Mouse (Mus musculus): Measurements from ENCODE around the gene Sertad1.

The Sertad1 gene

DNA sequence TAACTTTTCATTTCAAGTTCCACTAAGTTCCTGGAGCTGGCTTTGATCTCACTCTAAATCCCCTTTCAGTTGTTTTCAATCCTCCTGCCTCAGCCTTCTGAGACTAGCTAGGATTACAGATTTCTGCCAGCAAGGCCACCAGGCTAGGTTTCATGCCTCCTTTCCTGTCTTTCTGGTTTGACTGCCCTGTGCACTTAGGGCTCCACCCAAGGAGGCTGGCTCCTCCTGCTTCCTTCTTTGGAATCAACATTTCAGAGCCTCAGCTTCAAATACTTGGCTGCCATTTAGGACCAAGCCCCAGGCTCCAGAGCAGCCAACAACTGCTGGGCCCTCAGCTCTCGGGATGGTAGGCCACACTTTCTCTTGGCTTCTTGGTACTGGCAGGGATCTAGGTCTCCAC, 33.9 kb downstream of the Sertad1 start:
- H3K4me1 ChIP-seq (replicated peaks; ENCODE audit: low read depth, low read length), result peaks cover 76% of the 10 kb centered on the region
- H3K36me3 ChIP-seq (ENCODE audit: insufficient read depth, low read length), result peaks cover 44% of the 10 kb centered on the region
- H3K27me3 ChIP-seq (ENCODE audit: insufficient read depth, low read length), result no peaks in the 10 kb centered on the region
- TF ChIP-seq NANOG (IDR thresholded peaks at IDR 0.05; ENCODE audit: borderline replicate concordance, low read length) (no peak), CTCF (conservative IDR thresholded peaks at IDR 0.05; ENCODE audit: low read length) (no peak), POU5F1 (IDR thresholded peaks at IDR 0.05; ENCODE audit: borderline replicate concordance, low read length) (no peak)
- H3K4me3 ChIP-seq (replicated peaks; ENCODE audit: low read length), result peak overlapping the region; percentile 13; the same call in 1 of the 2 replicates
- H3K9me3 ChIP-seq (ENCODE audit: low read length), result no peaks in the 10 kb centered on the region

DNA sequence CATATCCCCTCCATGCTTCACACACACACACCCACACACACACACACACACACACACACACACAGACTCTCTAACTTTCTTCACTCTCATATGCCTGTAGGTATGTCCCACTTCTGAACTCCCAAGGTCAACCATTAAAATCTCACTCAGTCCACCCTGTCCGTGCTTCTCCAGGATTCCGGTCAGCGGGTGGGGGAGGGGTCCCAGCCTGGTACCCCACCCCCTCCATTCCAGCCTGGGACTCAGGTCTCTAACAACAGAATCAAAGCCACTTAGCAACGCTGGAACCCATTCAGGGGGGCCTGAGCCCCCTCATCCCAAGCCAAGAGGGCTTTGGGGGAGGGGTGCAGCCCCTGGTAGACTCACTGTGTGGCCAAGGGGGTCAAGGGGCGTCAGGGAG, 36.3 kb downstream of the Sertad1 start, which contains the start of gene Hipk4:
Gene Hipk4 (plus strand): TSS at position 301 of the 400 bp plus-strand sequence.
- TF ChIP-seq CTCF (conservative IDR thresholded peaks at IDR 0.05; ENCODE audit: low read length), result no peak
- no peak for TF ChIP-seq NANOG (IDR thresholded peaks at IDR 0.05; ENCODE audit: borderline replicate concordance, low read length)
- H3K27me3 ChIP-seq (ENCODE audit: insufficient read depth, low read length), result no peaks in the 10 kb centered on the region

DNA sequence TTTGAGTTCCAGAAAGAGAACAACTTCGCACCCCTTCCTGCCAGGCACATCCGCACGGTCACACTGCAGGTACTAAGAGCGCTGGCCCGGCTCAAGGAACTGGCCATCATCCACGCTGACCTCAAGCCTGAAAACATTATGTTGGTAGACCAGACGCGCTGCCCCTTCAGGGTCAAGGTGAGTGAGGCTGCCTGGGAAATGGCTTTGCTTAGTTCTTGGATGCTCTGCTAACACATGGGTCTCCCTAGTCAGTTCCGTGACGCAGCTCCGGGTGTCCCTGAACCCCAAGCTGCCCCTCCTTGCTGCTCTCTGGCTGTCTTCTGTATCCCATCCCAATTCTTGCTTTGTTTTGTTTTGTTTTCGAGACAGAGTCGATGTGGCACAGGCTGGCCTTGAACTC, 37.1 kb downstream of the Sertad1 start:
- Histone ChIP-seq H3K4me3 (replicated peaks; ENCODE audit: low read length) (no peak overlapping the region), H3K36me3 (ENCODE audit: insufficient read depth, low read length) (peaks cover 12% of the 10 kb centered on the region), H3K4me1 (replicated peaks; ENCODE audit: low read depth, low read length) (peaks cover 76% of the 10 kb centered on the region), H3K9me3 (ENCODE audit: low read length) (no peaks in the 10 kb centered on the region), H3K27me3 (ENCODE audit: insufficient read depth, low read length) (no peaks in the 10 kb centered on the region)
- no peak for TF ChIP-seq POU5F1 (IDR thresholded peaks at IDR 0.05; ENCODE audit: borderline replicate concordance, low read length)
- no peak for TF ChIP-seq CTCF (conservative IDR thresholded peaks at IDR 0.05; ENCODE audit: low read length)
- TF ChIP-seq NANOG (IDR thresholded peaks at IDR 0.05; ENCODE audit: borderline replicate concordance, low read length), result no peak

More for the DNA sequence above, 36.3 kb downstream of the Sertad1 start, which contains the start of gene Hipk4:
- Histone ChIP-seq H3K4me3 (replicated peaks; ENCODE audit: low read length) (no peak within 1 kb of the TSS), H3K9me3 (ENCODE audit: low read length) (no peaks in the 10 kb centered on the region), H3K4me1 (replicated peaks; ENCODE audit: low read depth, low read length) (peaks cover 74% of the 10 kb centered on the region), H3K36me3 (ENCODE audit: insufficient read depth, low read length) (peaks cover 20% of the 10 kb centered on the region)

DNA sequence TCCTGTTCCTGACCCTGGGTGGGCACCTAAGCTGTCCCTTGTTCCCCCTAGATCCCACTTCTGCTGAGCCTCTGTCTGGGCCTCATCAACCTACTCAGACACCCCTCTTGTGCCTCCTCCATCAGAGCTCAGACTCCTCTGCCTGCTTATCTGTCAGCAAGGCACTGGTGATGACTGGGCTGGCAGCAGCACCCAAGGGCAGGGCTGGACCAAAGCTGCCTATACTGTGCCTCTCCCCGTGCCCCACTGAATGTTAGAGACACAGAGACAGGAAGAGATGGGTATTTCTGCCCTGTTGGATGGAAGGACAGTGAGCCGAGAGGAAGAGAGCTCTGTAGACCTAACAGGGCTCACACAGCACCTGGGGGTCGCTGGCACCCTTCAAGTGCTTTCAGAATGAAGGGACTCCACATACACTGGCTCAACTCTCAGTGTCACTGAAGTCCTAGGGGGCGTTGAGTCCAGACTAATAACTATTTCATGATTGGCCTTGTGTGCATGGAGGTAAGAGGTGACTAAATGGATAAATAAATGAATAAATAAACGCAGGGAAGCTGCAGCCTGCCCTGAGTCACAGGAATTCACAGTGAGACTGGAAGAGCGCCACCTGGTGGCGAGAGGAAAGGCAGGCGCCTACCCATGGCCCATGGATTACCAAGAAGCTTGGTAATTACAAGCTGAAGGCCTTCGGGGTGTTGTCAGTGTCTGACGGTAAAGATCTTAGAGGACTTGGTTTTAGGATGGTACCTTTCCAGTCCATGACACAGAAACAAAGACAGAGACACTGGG, 39.5 kb downstream of the Sertad1 start:
- peak; percentile 95 for TF ChIP-seq CTCF (conservative IDR thresholded peaks at IDR 0.05; ENCODE audit: low read length)
- no peak for TF ChIP-seq NANOG (IDR thresholded peaks at IDR 0.05; ENCODE audit: borderline replicate concordance, low read length)
- H3K27me3 ChIP-seq (ENCODE audit: insufficient read depth, low read length), result no peaks in the 10 kb centered on the region
- H3K9me3 ChIP-seq (ENCODE audit: low read length), result no peaks in the 10 kb centered on the region
- H3K36me3 ChIP-seq (ENCODE audit: insufficient read depth, low read length), result peaks cover 11% of the 10 kb centered on the region
- peaks cover 72% of the 10 kb centered on the region for H3K4me1 ChIP-seq (replicated peaks; ENCODE audit: low read depth, low read length)
- H3K4me3 ChIP-seq (replicated peaks; ENCODE audit: low read length), result no peak overlapping the region

DNA sequence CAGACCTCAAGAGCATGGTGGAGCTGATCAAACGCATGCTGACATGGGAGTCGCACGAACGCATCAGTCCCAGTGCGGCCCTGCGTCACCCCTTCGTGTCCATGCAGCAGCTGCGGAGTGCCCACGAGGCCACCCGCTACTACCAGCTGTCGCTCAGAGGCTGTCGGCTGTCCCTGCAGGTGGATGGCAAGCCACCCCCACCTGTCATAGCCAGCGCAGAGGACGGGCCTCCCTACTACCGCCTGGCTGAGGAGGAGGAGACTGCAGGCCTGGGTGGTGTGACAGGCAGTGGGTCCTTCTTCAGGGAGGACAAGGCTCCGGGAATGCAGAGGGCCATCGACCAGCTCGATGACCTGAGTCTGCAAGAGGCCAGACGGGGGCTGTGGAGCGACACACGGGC, 42.4 kb downstream of the Sertad1 start:
- TF ChIP-seq POU5F1 (IDR thresholded peaks at IDR 0.05; ENCODE audit: borderline replicate concordance, low read length), result no peak
- TF ChIP-seq NANOG (IDR thresholded peaks at IDR 0.05; ENCODE audit: borderline replicate concordance, low read length), result no peak
- TF ChIP-seq CTCF (conservative IDR thresholded peaks at IDR 0.05; ENCODE audit: low read length), result no peak
- H3K36me3 ChIP-seq (ENCODE audit: insufficient read depth, low read length), result peaks cover 36% of the 10 kb centered on the region
- peak overlapping the region; percentile 66 for H3K4me3 ChIP-seq (replicated peaks; ENCODE audit: low read length)
- H3K9me3 ChIP-seq (ENCODE audit: low read length), result no peaks in the 10 kb centered on the region
- no peaks in the 10 kb centered on the region for H3K27me3 ChIP-seq (ENCODE audit: insufficient read depth, low read length)
- peaks cover 62% of the 10 kb centered on the region for H3K4me1 ChIP-seq (replicated peaks; ENCODE audit: low read depth, low read length)

DNA sequence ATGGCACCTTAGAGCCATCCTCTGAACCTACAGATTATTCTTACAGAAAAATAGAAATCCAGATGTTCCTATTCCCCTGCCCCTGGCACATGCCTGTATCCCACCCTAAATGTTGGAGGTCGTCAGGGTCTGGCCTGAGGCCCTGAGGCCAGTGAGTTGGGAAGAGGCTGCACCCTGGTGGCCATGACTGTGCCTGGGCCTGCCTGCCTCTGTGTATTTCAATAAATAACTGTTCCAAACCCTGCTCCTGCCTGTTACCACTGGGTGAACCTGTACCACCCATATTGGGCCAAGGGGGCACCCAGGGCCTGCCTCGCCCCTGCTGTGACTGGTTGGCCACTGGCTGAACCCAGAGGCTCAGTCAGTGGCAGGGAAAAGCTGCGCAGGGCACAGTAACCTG, 44.2 kb downstream of the Sertad1 start:
- no peaks in the 10 kb centered on the region for H3K27me3 ChIP-seq (ENCODE audit: insufficient read depth, low read length)
- peaks cover 54% of the 10 kb centered on the region for H3K36me3 ChIP-seq (ENCODE audit: insufficient read depth, low read length)

DNA sequence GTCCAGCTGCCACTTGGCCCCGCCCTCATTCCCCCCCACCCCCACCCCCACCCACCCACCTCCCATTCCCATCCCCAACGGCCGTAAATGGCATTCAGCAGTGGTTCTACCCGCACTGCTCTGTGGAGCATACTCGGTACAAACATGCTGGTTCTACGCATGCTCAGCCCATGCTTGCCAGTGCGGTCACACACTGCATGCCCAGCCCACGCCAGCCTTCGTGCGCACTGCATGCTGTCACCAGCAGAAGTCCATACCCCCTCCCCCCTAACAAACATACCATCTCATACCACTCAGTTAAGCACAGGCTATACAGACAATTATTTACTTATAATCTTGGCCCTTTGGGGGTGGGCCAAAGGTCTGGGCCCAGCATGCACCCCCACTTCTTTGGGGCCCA, 45.0 kb downstream of the Sertad1 start:
- Histone ChIP-seq H3K4me1 (replicated peaks; ENCODE audit: low read depth, low read length) (peaks cover 39% of the 10 kb centered on the region), H3K27me3 (ENCODE audit: insufficient read depth, low read length) (no peaks in the 10 kb centered on the region), H3K4me3 (replicated peaks; ENCODE audit: low read length) (no peak overlapping the region), H3K9me3 (ENCODE audit: low read length) (no peaks in the 10 kb centered on the region), H3K36me3 (ENCODE audit: insufficient read depth, low read length) (peaks cover 61% of the 10 kb centered on the region)
- TF ChIP-seq NANOG (IDR thresholded peaks at IDR 0.05; ENCODE audit: borderline replicate concordance, low read length) (no peak), POU5F1 (IDR thresholded peaks at IDR 0.05; ENCODE audit: borderline replicate concordance, low read length) (no peak), CTCF (conservative IDR thresholded peaks at IDR 0.05; ENCODE audit: low read length) (no peak)

More for the DNA sequence above, 44.2 kb downstream of the Sertad1 start:
- H3K4me3 ChIP-seq (replicated peaks; ENCODE audit: low read length), result no peak overlapping the region
- H3K4me1 ChIP-seq (replicated peaks; ENCODE audit: low read depth, low read length), result peaks cover 45% of the 10 kb centered on the region
- no peak for TF ChIP-seq POU5F1 (IDR thresholded peaks at IDR 0.05; ENCODE audit: borderline replicate concordance, low read length)
- no peak for TF ChIP-seq CTCF (conservative IDR thresholded peaks at IDR 0.05; ENCODE audit: low read length)
- TF ChIP-seq NANOG (IDR thresholded peaks at IDR 0.05; ENCODE audit: borderline replicate concordance, low read length), result no peak
- no peaks in the 10 kb centered on the region for H3K9me3 ChIP-seq (ENCODE audit: low read length)

DNA sequence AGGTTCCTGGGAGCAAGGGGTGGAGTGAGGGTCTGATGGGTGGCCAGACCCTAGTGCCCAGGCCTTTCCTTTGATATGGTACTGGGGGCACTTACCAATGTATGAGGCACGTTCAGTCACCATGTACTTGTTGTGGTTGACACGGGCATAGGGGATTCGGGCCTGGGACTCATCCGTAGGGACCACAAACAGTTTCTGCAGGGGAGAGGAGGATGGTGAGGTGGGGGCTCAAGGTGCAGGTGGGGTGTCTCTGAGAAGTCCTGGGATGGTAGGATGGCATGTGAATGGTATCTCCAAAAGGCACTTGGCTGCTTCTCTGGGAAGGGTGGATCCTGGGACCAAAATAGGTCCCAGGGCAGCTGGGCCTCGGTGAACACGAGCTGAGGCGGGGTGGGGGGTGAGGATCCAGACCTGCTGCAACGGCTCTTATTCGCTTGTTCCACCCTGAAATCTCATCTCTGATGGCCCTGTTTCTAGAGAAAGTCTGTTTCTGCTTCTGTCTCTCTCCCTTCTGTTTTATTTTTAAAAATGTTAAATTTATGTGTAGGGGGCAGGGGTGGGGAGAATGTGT, 45.9 kb downstream of the Sertad1 start:
- TF ChIP-seq POU5F1 (IDR thresholded peaks at IDR 0.05; ENCODE audit: borderline replicate concordance, low read length) (no peak), NANOG (IDR thresholded peaks at IDR 0.05; ENCODE audit: borderline replicate concordance, low read length) (no peak), CTCF (conservative IDR thresholded peaks at IDR 0.05; ENCODE audit: low read length) (no peak)
- Histone ChIP-seq H3K36me3 (ENCODE audit: insufficient read depth, low read length) (peaks cover 70% of the 10 kb centered on the region), H3K4me3 (replicated peaks; ENCODE audit: low read length) (0 out of 2 replicates have a peak overlapping the region, but pooled peaks have one; percentile 23), H3K4me1 (replicated peaks; ENCODE audit: low read depth, low read length) (peaks cover 46% of the 10 kb centered on the region), H3K9me3 (ENCODE audit: low read length) (no peaks in the 10 kb centered on the region), H3K27me3 (ENCODE audit: insufficient read depth, low read length) (no peaks in the 10 kb centered on the region)
